ENCODE assay signal across 10 mouse cellular contexts in the genomic region with DNA sequence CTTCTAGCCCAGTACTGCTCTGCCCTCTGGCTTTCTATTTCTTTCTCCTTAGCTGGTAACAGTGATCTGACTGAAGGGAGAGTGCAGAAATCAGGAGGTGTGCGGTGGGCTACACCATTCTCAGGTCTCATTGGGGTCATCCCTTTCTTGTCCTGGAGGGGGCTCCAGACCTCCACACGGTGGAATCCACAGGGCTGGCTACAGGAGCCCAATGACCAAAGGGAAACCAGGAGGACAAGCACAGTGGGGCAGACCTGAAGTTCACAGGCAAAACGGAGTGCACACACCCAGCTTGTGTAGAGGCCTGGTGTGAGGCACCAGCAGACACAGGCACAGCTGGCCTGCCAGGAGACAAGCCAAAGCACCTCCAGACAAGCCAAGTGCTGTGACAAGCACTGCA. TPM values are rescaled to one million over a fixed set of nuclear protein-coding genes. Genes with fewer than 3 reads are reported as not detected.
DNase-seq lines count a peak whose midpoint lies in the region; ATAC-seq and TF ChIP-seq lines count a peak whose summit lies in the region.
"Had no signal": no experiment of that assay in that cellular context is flagged by ENCODE, and none has a peak within 500 bp of the region (broad histone marks: within the 10 kb centered on the region; RNA-seq: fewer than 3 reads in every experiment).

No protein-coding gene starts in this region.

- H3K4me2 ChIP-seq in forebrain, embryonic 14.5 days (ENCODE audit: low read length), result no peak overlapping the region
- no peak overlapping the region for H3K4me2 ChIP-seq in midbrain, embryonic 11.5 days
- H3K4me2 ChIP-seq: stomach, embryonic 15.5 days had no signal

- peak; percentile 66 for TF ChIP-seq CTCF in left cerebral cortex, adult 2 months (IDR thresholded peaks at IDR 0.05)

- H3K9ac ChIP-seq in forebrain, embryonic 14.5 days (ENCODE audit: low read length), result no peak overlapping the region
- no peak overlapping the region for H3K9ac ChIP-seq in midbrain, embryonic 11.5 days (ENCODE audit: low read length)
- H3K9ac ChIP-seq: stomach, embryonic 15.5 days had no signal

- no peaks in the 10 kb centered on the region for H3K27me3 ChIP-seq in forebrain, embryonic 14.5 days (replicated peaks; ENCODE audit: control insufficient read depth, insufficient read depth, low read length)
- H3K27me3 ChIP-seq in midbrain, embryonic 11.5 days (ENCODE audit: control insufficient read depth, insufficient read depth, low read length), result no peaks in the 10 kb centered on the region
- H3K27me3 ChIP-seq: stomach, embryonic 15.5 days had no signal

- WGBS in forebrain, embryonic 14.5 days, result 11% methylated on average over 3 of the region's 3 CpGs
- 12% methylated on average over 3 of the region's 3 CpGs for WGBS in midbrain, embryonic 11.5 days

- peaks cover 36% of the 10 kb centered on the region for H3K4me1 ChIP-seq in brown adipose tissue, adult 24 weeks (ENCODE audit: control insufficient read depth, insufficient read depth, insufficient read length, low read length)
- no peaks in the 10 kb centered on the region for H3K4me1 ChIP-seq in forebrain, embryonic 14.5 days (ENCODE audit: control insufficient read depth, insufficient read depth, low read length)
- no peaks in the 10 kb centered on the region for H3K4me1 ChIP-seq in midbrain, embryonic 11.5 days (ENCODE audit: control insufficient read depth, insufficient read depth, low read length)
- H3K4me1 ChIP-seq: stomach, embryonic 15.5 days had no signal

- peak; percentile 35 to 39 for DNase-seq in left cerebral cortex, adult 2 months (ENCODE audit: extremely low spot score in 1 of 2, low spot score in 2 of 2)
- no peak for DNase-seq in left cerebral cortex, adult 11 months (ENCODE audit: low spot score)
- peak; percentile 61 for DNase-seq in forebrain, embryonic 14.5 days (ENCODE audit: low spot score)
- DNase-seq in heart, postnatal 36 days, result peak; percentile 71 to 74
- peak; percentile 81 to 84 for DNase-seq in kidney, postnatal 4 days
- DNase-seq in midbrain, embryonic 11.5 days (ENCODE audit: low spot score, missing footprints), result peak; percentile 92
- DNase-seq in urinary bladder, postnatal 4 days (ENCODE audit: low spot score in 2 of 2), result peak; percentile 57 to 74

- intact Hi-C loops in left cerebral cortex, adult 2 months (cut with DNase I), result loop anchor here (2.0 kb wide), 1 partner anchor 190 kb away; no protein-coding TSS in a partner anchor
- intact Hi-C loops in heart, postnatal 36 days (cut with DNase I), result loop anchor here (1.0 to 10.0 kb wide), 3 partner anchors 90 to 436 kb away; partner anchors contain the start of gene Dennd5a

- H3K9me3 ChIP-seq in forebrain, embryonic 14.5 days (replicated peaks; ENCODE audit: control insufficient read depth, low read length), result no peaks in the 10 kb centered on the region
- H3K9me3 ChIP-seq in midbrain, embryonic 11.5 days (ENCODE audit: control insufficient read depth, low read length), result no peaks in the 10 kb centered on the region
- H3K9me3 ChIP-seq: G1E; stomach, embryonic 15.5 days had no signal

- no peak overlapping the region for H3K4me3 ChIP-seq in left cerebral cortex, adult 2 months
- H3K4me3 ChIP-seq in brown adipose tissue, adult 24 weeks (ENCODE audit: insufficient read depth, low read depth, low read length), result no peak overlapping the region
- H3K4me3 ChIP-seq in forebrain, embryonic 14.5 days (ENCODE audit: low read depth, low read length), result no peak overlapping the region
- H3K4me3 ChIP-seq in midbrain, embryonic 11.5 days (ENCODE audit: low read depth, low read length), result no peak overlapping the region
- H3K4me3 ChIP-seq: stomach, embryonic 15.5 days had no signal

- ATAC-seq in forebrain, embryonic 14.5 days, result peak; percentile 70
- peak; percentile 85 for ATAC-seq in midbrain, embryonic 11.5 days (ENCODE audit: low FRiP score)

- no peak overlapping the region for H3K27ac ChIP-seq in left cerebral cortex, adult 2 months
- H3K27ac ChIP-seq in brown adipose tissue, adult 24 weeks (replicated peaks; ENCODE audit: low read depth, low read length), result peak overlapping the region; percentile 84
- no peak overlapping the region for H3K27ac ChIP-seq in forebrain, embryonic 14.5 days (ENCODE audit: low read depth, low read length)
- H3K27ac ChIP-seq in midbrain, embryonic 11.5 days (ENCODE audit: low read depth, low read length), result no peak overlapping the region
- H3K27ac ChIP-seq: stomach, embryonic 15.5 days had no signal

- peaks cover 32% of the 10 kb centered on the region for H3K36me3 ChIP-seq in forebrain, embryonic 14.5 days (ENCODE audit: control insufficient read depth, insufficient read depth, low read length)
- peaks cover 10% of the 10 kb centered on the region; the same call in 1 of the 2 replicates for H3K36me3 ChIP-seq in midbrain, embryonic 11.5 days (ENCODE audit: control insufficient read depth, insufficient read depth, low read length)

RNA-seq across cellular contexts. Expression of gene Rpl27a, which starts 9.4 kb away (rescaled TPM):
- total RNA-seq in left cerebral cortex, adult 2 months (2021), result 100 to 1,000 TPM; 145 to 147 TPM
- 113 and 190 TPM in 2 replicates for polyA plus RNA-seq in brown adipose tissue, adult 24 weeks (2012; ENCODE audit: insufficient read depth, insufficient read length, missing spikeins)
- 76.5 and 100 TPM in 2 replicates for polyA plus RNA-seq in forebrain, embryonic 14.5 days (2014; fragmentation: Nextera tagmentation; extraction: Ambion mirVana)
- total RNA-seq in heart, postnatal 36 days (2021), result 10 to 100 TPM; 95.0 to 97.5 TPM
- polyA plus RNA-seq in midbrain, embryonic 11.5 days (2014; fragmentation: Nextera tagmentation; extraction: Ambion mirVana), result 116 and 127 TPM in 2 replicates

RNA-seq across cellular contexts. Expression of gene Trim66, which starts 20.4 kb away (rescaled TPM):
- 10 to 100 TPM; 20.9 to 21.3 TPM for total RNA-seq in left cerebral cortex, adult 2 months (2021)
- polyA plus RNA-seq in brown adipose tissue, adult 24 weeks (2012; ENCODE audit: insufficient read depth, insufficient read length, missing spikeins), result 0.38 TPM in 1 of 2 replicates, not detected in the other
- 0.38 TPM in 2 replicates for polyA plus RNA-seq in forebrain, embryonic 14.5 days (2014; fragmentation: Nextera tagmentation; extraction: Ambion mirVana)
- under 1 TPM; 0.08 to 0.11 TPM for total RNA-seq in heart, postnatal 36 days (2021)
- polyA plus RNA-seq in midbrain, embryonic 11.5 days (2014; fragmentation: Nextera tagmentation; extraction: Ambion mirVana), result 0.29 and 0.40 TPM in 2 replicates
